Mouse (Mus musculus) midbrain, embryonic 16.5 days (tissue): ENCODE measurements around the gene Tmem185b. TPM values are rescaled to one million over a fixed set of nuclear protein-coding genes. Genes with fewer than 3 reads are reported as not detected.

Source experiments
- ATAC-seq: fragments of 200-750 bp; cut with Nextera tagmentation; 2 replicates; pipeline ENCODE4 v1.8.0; 2017; ENCODE audit warnings: moderate TSS enrichment
- H3K27ac ChIP-seq: fragments of 300-500 bp; sonication (generic); 2 replicates; pipeline ENCODE4 v1.5.1; 2014; ENCODE audit warnings: mild to moderate bottlenecking, low read length, mixed read lengths
- H3K27me3 ChIP-seq: fragments of 300-500 bp; sonication (generic); 2 replicates; pipeline ENCODE4 v1.6.1; 2014; ENCODE audit warnings: low read depth, low read length, mixed read lengths; ENCODE audit not compliant: control insufficient read depth, insufficient read depth
- H3K36me3 ChIP-seq: fragments of 300-500 bp; sonication (generic); 2 replicates; pipeline ENCODE4 v1.6.1; 2014; ENCODE audit warnings: mild to moderate bottlenecking, low read length, moderate library complexity, mixed read lengths; ENCODE audit not compliant: control insufficient read depth, insufficient read depth
- H3K4me1 ChIP-seq: fragments of 300-500 bp; sonication (generic); 2 replicates; pipeline ENCODE4 v1.6.1; 2014; ENCODE audit warnings: mild to moderate bottlenecking, low read length, mixed read lengths; ENCODE audit not compliant: control insufficient read depth, insufficient read depth
- H3K4me2 ChIP-seq: fragments of 300-500 bp; sonication (generic); 2 replicates; pipeline ENCODE4 v1.6.1; 2014; ENCODE audit warnings: mild to moderate bottlenecking, low read length, mixed read lengths
- H3K4me3 ChIP-seq: fragments of 300-500 bp; sonication (generic); 2 replicates; pipeline ENCODE4 v1.5.1; 2014; ENCODE audit warnings: low read depth, mild to moderate bottlenecking, low read length, moderate library complexity, mixed read lengths
- H3K9ac ChIP-seq: fragments of 300-500 bp; sonication (generic); 2 replicates; pipeline ENCODE4 v1.6.1; 2014; ENCODE audit warnings: low read depth, low read length, mixed read lengths
- H3K9me3 ChIP-seq: fragments of 300-500 bp; sonication (generic); replicated peaks from 2 replicates; pipeline ENCODE4 v1.6.1; 2014; ENCODE audit warnings: mild to moderate bottlenecking, low read length, mixed read lengths; ENCODE audit not compliant: control insufficient read depth, poor library complexity, severe bottlenecking
- WGBS: fragments of 180-500 bp; shearing (Covaris S2); extraction: QIAGEN DNeasy Blood & Tissue Kit; methylation state at CpG from one replicate; pipeline ENCODE4 v1.1.7; 2014; 5-methylcytosine and 5-hydroxymethylcytosine counted together
- polyA plus RNA-seq: library from polyadenylated mRNA; unstranded; fragments of >200 nt; fragmentation: Nextera tagmentation; extraction: Ambion mirVana; gene quantifications from 2 replicates; pipeline ENCODE4 v1.2.1, GENCODE M21; 2015

The Tmem185b gene
- polyA plus RNA-seq, 1 experiment from 2014 or later, result 19.2 TPM

DNA sequence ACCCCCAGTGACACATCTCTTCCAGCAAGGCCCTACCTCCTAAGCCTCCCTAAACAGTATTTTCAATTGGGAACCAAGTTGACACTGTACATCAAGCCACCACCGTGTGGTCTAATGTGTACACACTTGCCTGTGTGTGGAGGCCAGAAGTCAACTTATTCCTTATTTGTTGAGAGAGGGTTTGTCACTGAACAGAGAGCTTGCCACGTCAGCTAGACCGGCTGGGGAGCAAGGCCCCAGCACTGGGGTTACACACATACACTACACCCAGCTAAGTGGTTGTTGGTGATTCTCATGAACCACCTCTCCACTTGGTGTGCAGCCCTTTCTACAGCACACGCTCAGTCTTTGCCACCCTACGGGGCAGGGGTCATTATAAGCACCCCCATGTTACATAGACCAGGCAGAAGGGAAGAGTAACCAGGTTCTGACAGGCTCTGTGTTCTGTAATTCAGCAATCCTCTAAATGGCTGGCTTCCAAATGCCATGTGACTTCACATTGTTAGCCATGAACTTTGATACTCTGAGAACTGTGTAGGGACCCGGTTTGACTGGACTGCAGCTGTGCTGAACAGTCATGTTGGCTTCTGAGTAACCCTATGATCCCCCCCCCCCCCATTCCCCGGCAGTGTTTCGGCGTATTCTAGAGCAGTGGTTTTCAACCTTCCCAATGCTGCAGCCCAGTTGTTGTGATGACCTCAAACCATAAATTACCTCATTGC, 15.0 kb downstream of the Tmem185b start:
- H3K9me3 ChIP-seq, result no peaks in the 10 kb centered on the region
- H3K27ac ChIP-seq, result no peak overlapping the region
- H3K4me3 ChIP-seq, result no peak overlapping the region
- no peak overlapping the region for H3K4me2 ChIP-seq
- 92% methylated on average over 9 of the region's 9 CpGs for WGBS
- no peak for ATAC-seq
- H3K4me1 ChIP-seq, result no peaks in the 10 kb centered on the region
- no peaks in the 10 kb centered on the region for H3K36me3 ChIP-seq
- no peak overlapping the region for H3K9ac ChIP-seq
- H3K27me3 ChIP-seq, result no peaks in the 10 kb centered on the region

DNA sequence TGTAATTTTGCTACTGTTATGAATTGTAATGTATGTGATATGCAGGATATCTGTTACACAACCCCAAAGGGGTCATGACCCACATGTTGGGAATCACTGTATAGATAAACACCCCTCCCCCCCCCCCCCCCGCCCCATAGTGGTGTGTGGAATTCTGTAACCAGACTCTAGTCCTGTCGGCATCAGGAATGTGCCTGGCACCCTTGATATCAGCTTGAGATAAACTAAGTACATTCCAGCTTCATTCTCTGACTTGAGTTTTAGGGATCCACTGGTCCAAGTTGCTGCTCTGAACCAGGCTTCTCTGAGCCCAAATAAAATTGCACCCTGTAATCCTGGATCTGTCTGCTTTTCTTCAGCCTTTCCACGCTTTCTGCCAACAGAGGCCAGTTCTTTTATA, 15.6 kb downstream of the Tmem185b start:
- no peak for ATAC-seq

DNA sequence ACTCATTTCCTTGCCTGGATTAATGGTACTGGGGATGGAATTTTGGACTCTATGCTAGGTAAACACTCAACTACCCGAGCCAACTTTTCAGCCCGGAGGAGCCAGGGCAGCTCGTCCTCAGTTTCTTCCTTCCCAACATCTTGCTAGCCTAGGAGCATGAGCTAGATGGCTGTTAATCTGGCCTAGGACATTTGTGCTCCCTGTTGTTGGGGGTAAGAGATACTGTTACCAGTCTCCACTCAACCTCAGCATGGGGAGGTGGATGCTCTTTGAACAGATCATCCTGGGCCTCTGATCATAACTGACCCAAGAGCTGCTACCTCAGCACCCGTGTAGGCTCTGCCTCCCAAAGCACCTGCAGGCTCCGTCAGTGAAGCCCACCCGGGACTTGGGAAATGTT, 17.4 kb downstream of the Tmem185b start:
- Histone ChIP-seq H3K27ac (no peak overlapping the region), H3K4me2 (no peak overlapping the region), H3K4me1 (no peaks in the 10 kb centered on the region), H3K27me3 (no peaks in the 10 kb centered on the region), H3K9ac (no peak overlapping the region), H3K9me3 (no peaks in the 10 kb centered on the region), H3K36me3 (no peaks in the 10 kb centered on the region), H3K4me3 (no peak overlapping the region)
- WGBS, result 94% methylated on average over 6 of the region's 6 CpGs
- ATAC-seq, result no peak

More for the DNA sequence above, 15.6 kb downstream of the Tmem185b start:
- Histone ChIP-seq H3K9ac (no peak overlapping the region), H3K27me3 (no peaks in the 10 kb centered on the region), H3K9me3 (no peaks in the 10 kb centered on the region), H3K4me3 (no peak overlapping the region), H3K4me2 (no peak overlapping the region), H3K27ac (no peak overlapping the region), H3K4me1 (no peaks in the 10 kb centered on the region), H3K36me3 (no peaks in the 10 kb centered on the region)
- WGBS, result 96% methylated on average over 3 of the region's 3 CpGs

DNA sequence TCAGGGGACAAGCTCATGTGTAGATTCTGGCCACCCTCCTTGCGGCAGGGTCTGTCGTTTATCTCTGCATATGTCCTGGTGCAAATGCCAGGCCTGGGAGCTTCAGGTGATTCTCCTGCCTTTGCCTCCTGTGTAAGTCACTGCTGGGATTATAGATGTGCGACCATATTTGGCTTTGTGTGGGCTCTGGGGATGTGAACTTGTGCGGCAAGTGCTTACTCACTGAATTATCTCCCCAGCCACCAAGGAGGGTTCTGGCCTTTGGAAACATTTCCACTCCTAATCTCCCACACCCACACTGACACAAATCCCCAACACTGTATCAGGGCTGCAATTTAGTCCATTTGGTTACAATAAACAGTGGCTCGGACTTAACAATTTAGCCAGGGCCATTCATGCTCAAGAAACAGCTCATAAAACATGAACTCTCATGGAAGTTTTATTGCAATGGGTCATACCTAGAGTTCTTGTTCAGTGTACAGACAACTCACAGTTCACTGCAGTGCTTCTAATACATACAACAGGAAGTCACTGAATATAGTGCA, 18.7 kb downstream of the Tmem185b start:
- Histone ChIP-seq H3K36me3 (no peaks in the 10 kb centered on the region), H3K27me3 (no peaks in the 10 kb centered on the region), H3K4me3 (no peak overlapping the region), H3K9ac (no peak overlapping the region), H3K4me1 (no peaks in the 10 kb centered on the region), H3K9me3 (no peaks in the 10 kb centered on the region), H3K27ac (no peak overlapping the region), H3K4me2 (no peak overlapping the region)
- 96% methylated on average over 5 of the region's 5 CpGs for WGBS
- no peak for ATAC-seq

DNA sequence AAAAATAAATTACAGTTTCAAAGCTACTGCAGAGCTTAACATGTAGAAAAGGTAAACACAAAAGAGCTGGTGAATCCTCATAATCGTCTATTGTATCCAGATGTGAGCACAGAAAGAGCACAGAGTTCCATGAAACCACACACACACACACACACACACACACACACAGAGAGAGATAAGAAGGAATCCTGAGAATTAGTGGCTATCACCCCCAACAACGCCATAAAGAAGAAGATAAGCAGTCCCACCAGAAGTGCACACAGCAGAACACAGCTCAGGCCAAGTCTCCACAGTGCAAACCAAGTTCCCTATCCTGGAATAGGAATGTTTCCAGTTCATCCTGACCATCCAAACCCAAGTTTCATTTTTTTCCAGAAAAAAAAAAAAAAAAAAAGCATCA, 19.2 kb downstream of the Tmem185b start:
- WGBS, result 82% methylated on average over 2 of the region's 2 CpGs

DNA sequence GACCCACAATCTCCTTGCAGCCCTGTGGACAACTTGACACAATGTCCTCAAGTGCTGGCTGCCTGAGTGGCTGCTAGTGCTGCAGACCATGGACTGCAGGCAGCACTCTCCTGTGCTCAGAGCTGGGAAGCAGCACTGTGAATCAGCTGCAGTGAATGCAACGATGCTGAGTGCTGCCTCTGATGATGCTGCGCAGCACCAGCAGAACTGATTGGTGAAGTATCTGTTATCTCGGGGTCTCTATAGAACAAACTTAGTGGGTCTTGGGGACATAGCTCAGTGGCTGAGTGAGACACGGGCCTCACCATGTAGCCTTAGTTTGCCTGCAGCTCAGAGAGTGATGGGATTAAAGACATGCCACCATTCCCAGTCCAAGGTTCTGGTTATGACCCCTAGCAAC, 19.7 kb downstream of the Tmem185b start:
- Histone ChIP-seq H3K36me3 (no peaks in the 10 kb centered on the region), H3K9ac (no peak overlapping the region), H3K4me2 (no peak overlapping the region), H3K9me3 (no peaks in the 10 kb centered on the region), H3K27ac (no peak overlapping the region), H3K4me3 (no peak overlapping the region), H3K4me1 (no peaks in the 10 kb centered on the region), H3K27me3 (no peaks in the 10 kb centered on the region)
- no peak for ATAC-seq
- 89% methylated on average over 4 of the region's 4 CpGs for WGBS

More for the DNA sequence above, 19.2 kb downstream of the Tmem185b start:
- H3K27me3 ChIP-seq, result no peaks in the 10 kb centered on the region
- H3K4me2 ChIP-seq, result no peak overlapping the region
- ATAC-seq, result no peak
- H3K4me1 ChIP-seq, result no peaks in the 10 kb centered on the region
- H3K27ac ChIP-seq, result no peak overlapping the region
- H3K4me3 ChIP-seq, result no peak overlapping the region
- H3K9me3 ChIP-seq, result no peaks in the 10 kb centered on the region
- no peaks in the 10 kb centered on the region for H3K36me3 ChIP-seq
- H3K9ac ChIP-seq, result no peak overlapping the region

DNA sequence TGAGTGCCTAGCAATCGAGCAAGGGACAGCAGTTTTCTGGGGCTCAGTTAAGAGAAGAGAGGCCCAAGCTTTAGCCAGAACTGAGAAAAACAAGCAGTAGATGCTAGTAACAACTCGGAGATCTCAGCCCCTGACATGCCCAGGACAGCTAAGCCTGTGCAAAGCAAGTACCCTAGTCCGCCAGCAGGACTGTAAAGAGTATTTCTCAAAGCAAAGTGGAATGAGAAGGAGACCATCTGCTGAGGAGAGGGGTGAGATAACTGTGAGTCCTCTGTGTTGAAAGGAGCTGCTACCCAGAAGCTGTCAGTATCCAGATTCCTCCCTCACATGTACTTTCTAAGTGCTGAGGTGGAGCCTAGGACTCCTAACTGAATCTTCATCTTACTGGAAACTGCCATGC, 20.5 kb downstream of the Tmem185b start:
- WGBS, result 90% methylated on average over 3 of the region's 3 CpGs
- Histone ChIP-seq H3K9me3 (no peaks in the 10 kb centered on the region), H3K4me3 (no peak overlapping the region), H3K9ac (no peak overlapping the region), H3K4me1 (no peaks in the 10 kb centered on the region), H3K4me2 (no peak overlapping the region), H3K36me3 (no peaks in the 10 kb centered on the region), H3K27ac (no peak overlapping the region), H3K27me3 (no peaks in the 10 kb centered on the region)
- ATAC-seq, result no peak

DNA sequence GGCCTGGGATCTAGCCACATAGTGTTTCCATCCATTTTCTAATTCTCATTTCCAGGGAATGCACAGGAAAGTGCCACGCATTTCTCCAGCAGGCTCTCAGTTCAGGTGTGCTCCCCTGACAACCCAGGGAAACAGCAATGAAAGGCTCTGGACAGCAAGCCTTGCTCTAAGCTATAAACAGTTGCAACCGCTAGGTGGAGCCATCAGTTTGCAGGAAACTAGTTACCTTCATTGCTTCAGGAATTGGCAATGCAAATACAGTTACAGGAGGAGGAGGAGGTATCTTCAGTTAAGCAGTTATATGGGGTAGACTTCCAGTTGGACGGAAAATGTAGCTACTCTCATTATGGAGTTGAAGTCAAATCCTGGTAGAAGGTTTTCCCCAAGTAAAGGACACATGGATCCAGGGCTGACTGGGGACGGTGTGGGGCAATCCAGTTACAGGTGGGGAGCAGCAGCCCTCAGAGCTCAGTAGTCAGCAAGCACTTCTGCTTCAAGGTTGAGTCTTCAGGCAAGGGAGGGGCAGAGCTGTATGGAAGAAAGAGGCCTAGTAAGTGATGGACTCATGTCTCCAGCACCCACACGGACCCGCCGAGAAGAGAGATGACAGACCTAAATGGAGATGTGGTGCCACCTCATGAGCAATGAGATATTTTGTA, 22.8 kb downstream of the Tmem185b start:
- no peak overlapping the region for H3K4me2 ChIP-seq
- H3K9me3 ChIP-seq, result no peaks in the 10 kb centered on the region
- H3K4me3 ChIP-seq, result no peak overlapping the region
- ATAC-seq, result peak; percentile 85
- H3K4me1 ChIP-seq, result no peaks in the 10 kb centered on the region
- H3K27me3 ChIP-seq, result no peaks in the 10 kb centered on the region
- H3K9ac ChIP-seq, result no peak overlapping the region
- WGBS, result 75% methylated on average over 7 of the region's 7 CpGs
- no peaks in the 10 kb centered on the region for H3K36me3 ChIP-seq
- no peak overlapping the region for H3K27ac ChIP-seq

DNA sequence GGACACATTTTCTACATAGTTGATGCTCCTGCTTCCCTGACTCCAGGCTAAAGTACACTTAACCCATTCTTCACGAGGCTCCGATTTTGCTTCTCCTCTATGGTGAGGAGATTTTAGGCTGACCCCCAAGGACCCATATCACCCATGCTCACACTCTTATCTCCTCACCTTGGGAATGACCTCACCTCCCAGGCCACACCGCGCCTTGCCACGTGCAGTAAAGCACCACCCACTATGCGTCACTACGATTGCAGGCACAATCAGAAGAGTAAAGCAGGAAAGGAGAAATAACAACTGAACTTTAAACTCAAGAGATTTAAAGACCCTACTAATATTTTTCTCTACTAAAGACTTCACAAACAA, 23.3 kb downstream of the Tmem185b start:
- no peaks in the 10 kb centered on the region for H3K36me3 ChIP-seq
- H3K27ac ChIP-seq, result no peak overlapping the region
- no peaks in the 10 kb centered on the region for H3K9me3 ChIP-seq
- H3K4me1 ChIP-seq, result no peaks in the 10 kb centered on the region
- no peaks in the 10 kb centered on the region for H3K27me3 ChIP-seq
- no peak overlapping the region for H3K4me3 ChIP-seq
- no peak overlapping the region for H3K9ac ChIP-seq
- 96% methylated on average over 7 of the region's 7 CpGs for WGBS
- no peak overlapping the region for H3K4me2 ChIP-seq
- ATAC-seq, result no peak
